Mouse (Mus musculus) G1E (cell line): ENCODE measurements around the gene Rhpn2. TPM values are rescaled to one million over a fixed set of nuclear protein-coding genes. Genes with fewer than 3 reads are reported as not detected.

ENCODE experiments used
- ATAC-seq: 2 replicates; pipeline ENCODE4 v1.8.0; 2016; ENCODE audit warnings: mild to moderate bottlenecking; ENCODE audit not compliant: insufficient number of reproducible peaks, poor library complexity, low FRiP score, severe bottlenecking; ENCODE audit errors: extremely low read depth
- DNase-seq: peaks from one replicate; pipeline ENCODE4 v3.0.0; 2012; ENCODE audit warnings: low spot score
- H3K27me3 ChIP-seq: 2 replicates; pipeline ENCODE4 v1.6.1; 2012; ENCODE audit warnings: mild to moderate bottlenecking, low read length, inconsistent platforms; ENCODE audit not compliant: insufficient read depth
- H3K36me3 ChIP-seq: replicated peaks from 2 replicates; pipeline ENCODE3; 2012; ENCODE audit warnings: mild to moderate bottlenecking, inconsistent platforms
- H3K4me1 ChIP-seq: 2 replicates; pipeline ENCODE4 v1.6.1; 2012; ENCODE audit warnings: low read depth, low read length, inconsistent platforms, mixed read lengths; ENCODE audit not compliant: insufficient read depth
- H3K4me3 ChIP-seq: 2 replicates; pipeline ENCODE4 v1.5.1; 2012; ENCODE audit warnings: low read depth, mild to moderate bottlenecking, inconsistent platforms, low read length, moderate library complexity, mixed read lengths
- H3K9me3 ChIP-seq: replicated peaks from 2 replicates; pipeline ENCODE4 v1.6.1; 2012; ENCODE audit warnings: inconsistent platforms
- CTCF ChIP-seq: IDR thresholded peaks from 2 replicates; pipeline ENCODE4 v1.5.1; 2012; ENCODE audit warnings: low read depth, low read length, inconsistent platforms, mixed read lengths
- GATA1 ChIP-seq: IDR thresholded peaks from 2 replicates; pipeline ENCODE4 v1.6.1; 2012; ENCODE audit warnings: borderline replicate concordance, low read length, inconsistent platforms, mixed read lengths
- GATA2 ChIP-seq: IDR thresholded peaks from 2 replicates; pipeline ENCODE4 v1.6.1; 2012; ENCODE audit warnings: low read depth, low read length, inconsistent platforms, borderline replicate concordance
- POLR2AphosphoS5 ChIP-seq: IDR thresholded peaks from 2 replicates; pipeline ENCODE4 v1.6.1; 2012; ENCODE audit warnings: low read depth, low read length, inconsistent platforms; ENCODE audit not compliant: insufficient replicate concordance
- TAL1 ChIP-seq: conservative IDR thresholded peaks from 2 replicates; pipeline ENCODE4 v1.6.1; 2012; ENCODE audit warnings: low read depth, low read length, inconsistent platforms, mixed read lengths
- polyA plus RNA-seq: library from polyadenylated mRNA; stranded (reverse); fragments of >175 nt; gene quantifications from 2 replicates; pipeline ENCODE4 v1.2.3, GENCODE M21; 2012
- total RNA-seq, 2 experiments: library from RNA; stranded (forward) in 1 of 2; stranded (reverse) in 1 of 2; fragments of 200-1000 nt in 1 of 2; fragments of >200 nt in 1 of 2; fragmentation: Nextera tagmentation in 1 of 2; gene quantifications; 2 replicates each; pipeline ENCODE4 v1.2.3; 2014 to 2017

Gene Rhpn2
- total and polyA plus RNA-seq, 3 experiments = 0.05 to 0.66 (median 0.38) TPM

DNA sequence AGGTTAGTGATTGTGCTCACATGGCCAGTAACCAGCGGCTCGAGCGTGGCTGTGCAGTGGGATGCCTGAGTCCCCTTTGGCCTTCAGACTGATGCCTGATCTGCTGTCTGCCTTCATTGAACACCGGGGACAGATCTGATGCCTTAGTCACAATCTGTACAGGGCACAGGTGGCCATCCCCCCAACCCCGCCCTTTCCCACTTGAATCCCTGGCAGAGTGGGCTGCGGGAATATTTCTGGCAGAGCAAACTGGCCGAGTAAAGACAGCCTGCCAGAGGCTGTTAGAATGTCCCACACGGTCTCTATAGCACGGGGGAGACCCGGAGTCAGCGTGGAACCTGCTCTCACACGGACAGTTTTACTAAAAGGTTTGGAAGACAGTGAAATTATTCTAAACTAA, 23.7 kb downstream of the Rhpn2 start:
- ATAC-seq (no peak), DNase-seq (no peak)
- no peaks in the 10 kb centered on the region for H3K9me3 ChIP-seq
- H3K36me3 ChIP-seq = no peaks in the 10 kb centered on the region
- H3K4me1 ChIP-seq = no peaks in the 10 kb centered on the region
- peaks cover 7% of the 10 kb centered on the region; the same call in 1 of the 2 replicates for H3K27me3 ChIP-seq
- H3K4me3 ChIP-seq = no peak overlapping the region
- TF ChIP-seq GATA1 (no peak), CTCF (no peak), TAL1 (no peak)

DNA sequence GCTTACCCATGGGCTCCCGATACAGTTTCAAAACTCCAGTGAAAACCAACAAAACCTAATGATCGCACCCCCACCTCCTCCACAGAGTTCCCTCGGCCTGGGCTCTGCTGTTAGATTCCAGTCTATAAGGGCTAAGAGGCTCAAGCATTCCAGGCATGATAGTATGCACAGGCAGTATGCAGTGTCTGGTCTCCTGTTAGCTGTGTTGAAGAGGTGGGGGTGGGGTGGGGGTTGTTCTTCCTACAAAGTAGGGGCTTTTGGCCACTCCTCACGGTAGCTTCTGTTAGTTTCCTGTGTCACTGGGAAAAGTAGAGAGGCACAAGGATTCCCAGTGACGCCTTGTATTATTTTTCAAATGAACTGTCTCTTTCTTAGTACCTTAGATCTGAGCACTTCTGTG, 28.3 kb downstream of the Rhpn2 start:
- H3K36me3 ChIP-seq = no peaks in the 10 kb centered on the region
- H3K27me3 ChIP-seq = peaks cover 7% of the 10 kb centered on the region; the same call in 1 of the 2 replicates
- no peaks in the 10 kb centered on the region for H3K9me3 ChIP-seq
- ATAC-seq = no peak
- no peaks in the 10 kb centered on the region for H3K4me1 ChIP-seq
- DNase-seq = no peak
- no peak for TF ChIP-seq POLR2AphosphoS5
- no peak for TF ChIP-seq TAL1
- no peak for TF ChIP-seq GATA2
- no peak for TF ChIP-seq CTCF
- TF ChIP-seq GATA1 = no peak
- no peak overlapping the region for H3K4me3 ChIP-seq

DNA sequence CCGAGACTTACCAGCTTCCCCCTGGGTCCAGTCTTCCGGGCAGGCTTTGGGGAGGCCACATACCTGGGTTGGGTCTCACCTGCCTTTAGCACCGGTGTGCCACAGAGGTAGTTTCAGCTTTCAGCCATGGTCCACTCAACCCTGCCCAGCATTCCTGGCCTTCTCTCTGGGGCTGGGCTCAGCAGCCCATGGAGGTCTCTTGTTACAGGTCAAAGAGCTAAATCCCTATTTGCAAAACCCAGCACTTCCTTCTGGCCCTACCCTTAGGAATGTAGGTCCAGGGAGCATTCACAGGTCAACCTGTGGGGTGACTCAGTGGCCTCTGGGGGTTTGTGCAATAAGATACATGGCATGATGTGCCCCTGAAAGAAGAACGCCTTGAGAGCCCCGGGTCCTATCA, 28.9 kb downstream of the Rhpn2 start:
- H3K4me3 ChIP-seq = no peak overlapping the region
- no peaks in the 10 kb centered on the region for H3K9me3 ChIP-seq
- no peaks in the 10 kb centered on the region for H3K4me1 ChIP-seq
- peaks cover 7% of the 10 kb centered on the region; the same call in 1 of the 2 replicates for H3K27me3 ChIP-seq
- DNase-seq = no peak
- no peaks in the 10 kb centered on the region for H3K36me3 ChIP-seq
- no peak for TF ChIP-seq POLR2AphosphoS5
- TF ChIP-seq TAL1 = no peak
- TF ChIP-seq GATA1 = no peak
- no peak for TF ChIP-seq GATA2
- no peak for TF ChIP-seq CTCF
- no peak for ATAC-seq

DNA sequence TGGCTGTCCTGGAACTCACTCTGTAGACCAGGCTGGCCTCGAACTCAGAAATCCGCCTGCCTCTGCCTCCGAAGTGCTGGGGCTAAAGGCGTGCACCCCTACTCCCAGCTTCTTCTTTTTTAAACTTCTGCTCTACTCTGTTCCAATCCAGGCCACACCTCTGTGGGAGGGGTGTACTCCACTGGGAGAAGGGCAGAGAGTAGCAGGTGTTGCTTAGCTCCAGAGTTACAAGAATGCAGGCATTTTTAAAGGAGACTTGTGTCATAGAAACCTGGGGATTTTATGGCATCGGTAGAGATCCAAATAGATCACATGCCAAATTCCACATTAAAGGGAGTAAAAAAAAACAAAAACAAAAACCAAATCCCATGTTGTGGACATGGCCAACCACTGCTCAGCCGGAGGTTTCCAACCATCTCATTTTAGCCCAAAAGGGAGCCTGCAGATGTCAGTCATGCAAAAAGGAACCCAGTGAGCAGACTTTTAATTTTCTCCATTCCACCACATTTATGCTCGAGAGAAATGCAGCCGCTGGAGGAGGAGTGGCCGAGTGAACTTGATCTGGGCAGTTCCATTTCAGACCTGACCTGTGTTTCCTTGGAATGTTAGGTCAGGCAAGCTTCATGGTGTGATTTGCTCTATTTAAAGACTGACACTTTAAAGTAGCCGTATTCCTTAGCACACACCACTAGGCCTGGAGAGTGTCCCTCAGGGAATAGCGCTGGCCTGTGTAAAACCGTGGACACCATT, 31.4 kb downstream of the Rhpn2 start:
- Histone ChIP-seq H3K9me3 (no peaks in the 10 kb centered on the region), H3K36me3 (no peaks in the 10 kb centered on the region), H3K4me1 (no peaks in the 10 kb centered on the region), H3K4me3 (no peak overlapping the region), H3K27me3 (peaks cover 5% of the 10 kb centered on the region; the same call in 1 of the 2 replicates)
- DNase-seq (no peak), ATAC-seq (no peak)
- no peak for TF ChIP-seq GATA1
- TF ChIP-seq CTCF = no peak
- TF ChIP-seq TAL1 = no peak
- TF ChIP-seq GATA2 = no peak
- no peak for TF ChIP-seq POLR2AphosphoS5

DNA sequence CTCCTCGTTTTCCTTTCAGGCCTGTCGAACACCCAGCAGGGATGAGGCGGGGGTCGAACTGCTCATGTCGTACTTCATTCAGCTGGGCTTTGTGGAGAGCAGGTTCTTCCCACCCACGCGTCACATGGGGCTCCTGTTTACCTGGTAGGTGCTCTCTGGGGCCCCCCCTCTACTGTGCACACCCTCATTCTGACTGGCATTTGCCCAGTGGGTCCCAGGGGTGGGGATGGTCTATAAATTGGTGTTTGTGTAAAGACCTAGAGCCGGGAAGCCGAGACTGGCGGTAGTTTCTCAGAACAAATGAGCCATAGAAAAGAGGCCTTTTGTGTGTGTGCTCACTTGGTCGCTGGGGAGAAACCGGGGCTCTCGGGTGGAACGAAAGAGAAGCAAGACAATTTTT, 37.1 kb downstream of the Rhpn2 start:
- H3K27me3 ChIP-seq = peaks cover 7% of the 10 kb centered on the region
- no peaks in the 10 kb centered on the region for H3K4me1 ChIP-seq
- H3K4me3 ChIP-seq = no peak overlapping the region
- no peak for ATAC-seq
- no peaks in the 10 kb centered on the region for H3K36me3 ChIP-seq
- H3K9me3 ChIP-seq = no peaks in the 10 kb centered on the region
- DNase-seq = no peak
- TF ChIP-seq CTCF = no peak
- TF ChIP-seq TAL1 = no peak
- TF ChIP-seq GATA2 = no peak
- TF ChIP-seq POLR2AphosphoS5 = no peak
- no peak for TF ChIP-seq GATA1

DNA sequence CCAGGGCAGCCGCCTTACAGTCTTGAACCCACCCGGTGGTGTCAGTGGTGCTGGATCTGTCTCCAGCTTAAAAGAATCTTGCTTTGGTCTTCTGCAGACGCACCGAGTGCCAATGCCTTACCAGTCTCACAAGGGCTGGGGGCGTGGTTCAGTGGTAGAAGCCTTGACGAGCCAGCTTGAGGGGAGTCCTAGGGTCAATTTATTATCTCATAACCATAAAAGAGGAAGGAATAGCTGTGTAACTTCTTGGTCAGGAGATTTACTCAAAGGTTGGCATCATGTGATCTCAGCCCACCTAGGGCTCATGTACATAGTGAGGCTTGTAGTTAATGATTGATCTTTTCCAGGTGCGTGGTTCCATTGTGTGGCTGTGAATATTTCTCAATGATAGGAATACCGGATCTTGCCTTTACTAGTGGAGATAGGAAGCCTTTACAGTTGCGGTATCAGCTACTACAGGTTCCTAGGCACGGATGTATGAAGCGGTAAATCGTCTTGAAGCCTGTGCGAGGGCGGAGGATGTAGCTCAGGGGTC, 38.6 kb downstream of the Rhpn2 start:
- no peaks in the 10 kb centered on the region for H3K9me3 ChIP-seq
- H3K4me1 ChIP-seq = no peaks in the 10 kb centered on the region
- no peak for ATAC-seq
- TF ChIP-seq CTCF = no peak
- TF ChIP-seq TAL1 = no peak
- TF ChIP-seq GATA2 = no peak
- TF ChIP-seq GATA1 = no peak
- TF ChIP-seq POLR2AphosphoS5 = no peak
- no peak overlapping the region for H3K4me3 ChIP-seq
- DNase-seq = no peak
- no peaks in the 10 kb centered on the region for H3K36me3 ChIP-seq
- peaks cover 8% of the 10 kb centered on the region for H3K27me3 ChIP-seq
